Mouse (Mus musculus): Measurements from ENCODE around the gene Tcte1.

DNA sequence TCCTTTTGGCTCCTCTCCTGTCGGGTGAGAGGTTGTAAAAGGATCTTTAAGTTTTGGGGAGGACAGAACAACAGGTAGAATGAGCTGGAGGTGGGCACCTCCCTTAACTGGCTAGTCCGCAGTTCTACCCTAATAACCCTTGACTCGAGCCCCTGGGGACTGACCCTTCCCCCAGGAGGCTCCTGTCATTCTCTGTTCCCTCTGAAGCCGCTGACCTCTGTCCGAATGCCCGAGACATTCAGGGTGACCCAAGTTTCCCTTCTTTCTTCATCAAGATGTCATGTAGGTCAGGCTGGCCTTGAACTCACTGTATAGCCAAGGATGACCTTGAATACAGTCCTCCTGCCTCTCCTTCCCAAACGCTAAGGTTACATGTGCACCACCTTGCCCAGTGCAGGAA, 65.1 kb downstream of the Tcte1 start:
- TF ChIP-seq CTCF (IDR thresholded peaks at IDR 0.05; ENCODE audit: control insufficient read depth, insufficient read depth, low read length) (no peak), POLR2A (IDR thresholded peaks at IDR 0.05; ENCODE audit: borderline replicate concordance, control insufficient read depth, low read depth, low read length) (no peak)

Data from bone marrow, adult 2 months (tissue).